Mouse (Mus musculus) small intestine, adult 2 months (tissue): Measurements from ENCODE around the gene Arhgap31.

ENCODE experiments used
- CTCF ChIP-seq: fragments of 200-500 bp; IDR thresholded peaks from 2 replicates; pipeline ENCODE4 v1.5.1; 2012; ENCODE audit warnings: low read depth, mild to moderate bottlenecking, control low read depth, inconsistent platforms, low read length, moderate library complexity, mixed read lengths; ENCODE audit not compliant: insufficient replicate concordance, insufficient read length; ENCODE audit errors: extremely low read depth
- POLR2A ChIP-seq: fragments of 200-500 bp; IDR thresholded peaks from 2 replicates; pipeline ENCODE4 v1.6.1; 2012; ENCODE audit warnings: low read depth, mild to moderate bottlenecking, control low read depth, inconsistent platforms, low read length, moderate library complexity

DNA sequence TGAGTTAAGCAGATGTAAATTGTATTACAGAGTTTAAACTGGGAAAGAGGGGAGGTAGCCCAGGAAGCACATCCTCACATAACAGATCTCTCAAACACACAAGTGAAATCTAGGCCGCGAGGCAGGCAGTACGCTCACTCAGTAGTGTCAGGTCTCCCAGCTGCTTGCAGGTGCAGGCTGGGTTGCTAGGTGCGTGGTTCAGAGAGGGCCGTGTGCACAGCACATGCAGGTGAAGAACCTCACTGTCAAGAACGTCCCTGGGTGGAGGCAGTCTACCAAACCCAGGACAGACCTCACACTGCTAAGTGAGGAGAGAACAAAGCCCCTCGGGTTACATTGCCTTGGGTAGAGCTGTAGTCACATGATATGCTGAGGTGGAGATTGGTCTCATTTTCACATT lies 128.3 kb downstream of the Arhgap31 start:
- TF ChIP-seq POLR2A (no peak), CTCF (no peak)
